Mouse (Mus musculus) hindbrain, postnatal 0 days (tissue): Measurements from ENCODE around the gene Ckap2l. TPM values are rescaled to one million over a fixed set of nuclear protein-coding genes. Genes with fewer than 3 reads are reported as not detected.

Source experiments
- ATAC-seq: fragments of 200-750 bp; cut with Nextera tagmentation; 2 replicates; pipeline ENCODE4 v1.8.0; 2017; ENCODE audit warnings: mild to moderate bottlenecking, moderate TSS enrichment, moderate library complexity
- DNase-seq: peaks from one replicate; pipeline ENCODE4 v3.0.0-alpha.2; 2015; ENCODE audit warnings: low spot score
- H3K27ac ChIP-seq: fragments of 300-500 bp; sonication (generic); 2 replicates; pipeline ENCODE4 v1.5.1; 2014; ENCODE audit warnings: mild to moderate bottlenecking
- H3K27me3 ChIP-seq: fragments of 300-500 bp; sonication (generic); 2 replicates; pipeline ENCODE4 v1.6.1; 2014; ENCODE audit warnings: low read length, mixed read lengths; ENCODE audit not compliant: insufficient read depth
- H3K36me3 ChIP-seq: fragments of 300-500 bp; sonication (generic); 2 replicates; pipeline ENCODE4 v1.6.1; 2014; ENCODE audit warnings: low read length, mixed read lengths; ENCODE audit not compliant: insufficient read depth
- H3K4me1 ChIP-seq: fragments of 300-500 bp; sonication (generic); 2 replicates; pipeline ENCODE4 v1.6.1; 2014; ENCODE audit warnings: antibody characterized with exemption, low read length, mixed read lengths; ENCODE audit not compliant: insufficient read depth
- H3K4me2 ChIP-seq: fragments of 300-500 bp; sonication (generic); 2 replicates; pipeline ENCODE4 v1.6.1; 2014; ENCODE audit warnings: low read depth, mild to moderate bottlenecking, low read length, moderate library complexity, mixed read lengths
- H3K4me3 ChIP-seq: fragments of 300-500 bp; sonication (generic); 2 replicates; pipeline ENCODE4 v1.5.1; 2014; ENCODE audit warnings: low read length
- H3K9ac ChIP-seq: fragments of 300-500 bp; sonication (generic); replicated peaks from 2 replicates; pipeline ENCODE4 v1.6.1; 2014; ENCODE audit warnings: mild to moderate bottlenecking, low read length, moderate library complexity, mixed read lengths
- H3K9me3 ChIP-seq: fragments of 300-500 bp; sonication (generic); 2 replicates; pipeline ENCODE4 v1.6.1; 2016; ENCODE audit warnings: low read length, mixed read lengths
- CTCF ChIP-seq: IDR thresholded peaks from 2 replicates; pipeline ENCODE4 v1.5.1; 2016; ENCODE audit warnings: antibody characterized with exemption, control low read depth, low read depth
- WGBS: fragments of 180-500 bp; shearing (Covaris S2); extraction: QIAGEN DNeasy Blood & Tissue Kit; methylation state at CpG from one replicate; pipeline ENCODE4 v1.1.7; 2014; 5-methylcytosine and 5-hydroxymethylcytosine counted together
- polyA plus RNA-seq: library from polyadenylated mRNA; unstranded; fragments of >200 nt; fragmentation: Nextera tagmentation; extraction: Ambion mirVana; gene quantifications from 2 replicates; pipeline ENCODE4 v1.2.1, GENCODE M21; 2015
- total RNA-seq: library from RNA; depleted of rRNA; stranded (reverse); fragments of >200 nt; gene quantifications from 2 replicates; pipeline ENCODE4 v1.2.3, GENCODE M21; 2014

The Ckap2l gene
- total and polyA plus RNA-seq, 2 experiments from 2014 or later, result 8.9 to 9.7 TPM

DNA sequence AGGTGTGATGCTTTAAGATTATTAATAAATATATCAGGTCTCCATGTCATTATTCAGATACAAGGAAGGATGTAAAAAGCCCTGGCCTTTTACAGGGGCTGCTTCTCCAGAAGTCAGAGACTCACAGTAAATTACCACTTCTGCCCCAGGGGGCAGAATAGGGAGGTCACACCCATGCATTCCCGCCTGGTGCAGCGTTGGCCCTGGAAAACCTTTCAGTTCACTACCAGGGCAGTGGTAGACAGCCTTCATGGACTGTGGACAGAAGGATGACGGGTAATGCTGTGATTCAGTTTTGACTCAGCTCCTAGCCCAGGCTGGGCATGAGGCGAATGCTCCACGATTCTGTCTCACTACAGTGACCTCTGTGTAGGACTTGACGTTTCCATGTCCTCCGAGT lies 50.6 kb downstream of the Ckap2l start:
- no peak overlapping the region for H3K4me2 ChIP-seq
- H3K36me3 ChIP-seq, result no peaks in the 10 kb centered on the region
- WGBS, result 81% methylated on average over 7 of the region's 7 CpGs
- DNase-seq (no peak), ATAC-seq (no peak)
- no peaks in the 10 kb centered on the region for H3K27me3 ChIP-seq
- no peak overlapping the region for H3K4me3 ChIP-seq
- no peaks in the 10 kb centered on the region for H3K4me1 ChIP-seq
- no peaks in the 10 kb centered on the region for H3K9me3 ChIP-seq
- no peak for TF ChIP-seq CTCF
- H3K27ac ChIP-seq, result no peak overlapping the region
- no peak overlapping the region for H3K9ac ChIP-seq

DNA sequence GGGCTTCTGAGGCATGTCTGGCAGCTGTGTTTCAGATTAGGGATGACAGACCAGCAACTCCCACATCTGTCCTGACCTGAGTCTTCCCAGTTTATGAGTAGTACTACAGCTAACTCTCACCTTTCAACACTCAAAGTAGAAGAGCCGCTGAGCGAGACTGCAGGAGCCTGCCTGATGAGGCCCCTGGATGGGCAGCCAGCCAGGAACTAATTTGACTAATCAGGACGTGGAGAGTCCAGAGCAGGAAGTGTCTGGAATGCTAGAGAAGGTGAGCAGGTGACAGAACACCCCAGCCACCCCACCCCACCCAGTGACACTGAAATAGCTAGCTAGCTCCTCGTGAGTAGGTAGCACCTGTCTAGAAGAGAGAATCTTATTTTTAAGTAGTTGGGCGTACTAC lies 51.4 kb downstream of the Ckap2l start:
- DNase-seq (no peak), ATAC-seq (no peak)
- H3K27ac ChIP-seq, result no peak overlapping the region
- H3K27me3 ChIP-seq, result no peaks in the 10 kb centered on the region
- H3K36me3 ChIP-seq, result no peaks in the 10 kb centered on the region
- no peaks in the 10 kb centered on the region for H3K9me3 ChIP-seq
- TF ChIP-seq CTCF, result no peak
- no peak overlapping the region for H3K9ac ChIP-seq
- H3K4me2 ChIP-seq, result no peak overlapping the region
- 56% methylated on average over 5 of the region's 5 CpGs for WGBS
- H3K4me1 ChIP-seq, result no peaks in the 10 kb centered on the region
- H3K4me3 ChIP-seq, result no peak overlapping the region

DNA sequence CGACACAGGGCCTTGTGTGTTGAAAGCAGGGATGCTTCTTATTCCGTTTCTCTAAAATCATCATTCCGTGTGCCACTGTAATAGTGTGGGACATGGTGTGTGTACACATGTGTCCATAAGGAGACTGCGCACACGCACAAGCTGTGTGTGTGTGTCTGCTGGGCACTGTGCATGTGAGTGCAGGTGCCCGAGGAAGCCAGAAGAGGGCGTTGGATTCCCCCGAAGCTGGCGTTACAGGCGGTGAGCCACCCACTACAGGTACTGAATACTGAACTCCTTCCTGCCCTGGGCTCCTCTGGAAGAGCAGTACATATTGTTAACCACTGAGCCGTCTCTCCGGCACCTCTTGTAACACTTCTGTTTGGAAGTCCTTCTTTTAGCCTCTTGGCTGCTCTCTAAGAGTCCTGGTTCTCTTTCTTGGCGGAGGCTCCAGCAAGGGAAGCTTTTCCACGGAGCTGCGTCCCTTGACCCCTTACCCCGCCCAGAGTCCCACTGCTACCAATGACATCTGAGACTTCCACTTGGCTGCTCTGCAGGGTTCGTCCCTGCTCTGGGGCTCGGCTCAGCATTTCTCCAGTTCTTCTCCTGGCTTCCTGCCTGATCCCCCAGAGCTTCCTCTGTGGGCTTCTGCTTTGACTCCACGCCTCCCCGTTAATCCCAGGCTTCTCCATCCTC lies 52.4 kb downstream of the Ckap2l start:
- Histone ChIP-seq H3K4me3 (no peak overlapping the region), H3K4me1 (no peaks in the 10 kb centered on the region), H3K27ac (no peak overlapping the region), H3K9ac (no peak overlapping the region), H3K9me3 (no peaks in the 10 kb centered on the region), H3K4me2 (no peak overlapping the region), H3K36me3 (no peaks in the 10 kb centered on the region), H3K27me3 (no peaks in the 10 kb centered on the region)
- TF ChIP-seq CTCF, result no peak
- DNase-seq, result peak; percentile 25
- WGBS, result 75% methylated on average over 20 of the region's 20 CpGs
- ATAC-seq, result peak; percentile 53; the same call in 1 of the 2 replicates

DNA sequence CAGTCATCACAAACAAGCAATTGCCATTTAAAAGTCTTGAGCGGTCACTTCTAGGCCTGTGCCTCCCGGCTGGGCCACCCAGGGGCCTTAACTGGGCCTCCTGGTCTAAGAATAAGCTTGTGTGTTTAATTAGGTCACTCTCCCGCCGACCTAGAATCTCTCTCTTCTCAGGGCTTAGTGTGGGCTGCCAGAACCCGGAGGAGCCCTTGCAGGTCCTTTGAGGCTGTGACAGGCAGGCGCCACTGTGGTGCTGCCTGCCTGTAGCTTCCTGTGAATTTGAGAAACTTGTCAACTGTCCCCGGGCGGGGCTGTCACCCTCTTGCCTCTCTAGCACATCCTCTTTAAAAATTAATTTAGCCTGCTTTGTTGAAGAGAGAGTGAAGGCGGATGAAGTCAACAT lies 53.2 kb downstream of the Ckap2l start:
- ATAC-seq (peak; percentile 46; the same call in 1 of the 2 replicates), DNase-seq (no peak)
- WGBS, result 38% methylated on average over 9 of the region's 9 CpGs
- H3K27ac ChIP-seq, result peak overlapping the region; percentile 32; the same call in 1 of the 2 replicates
- no peaks in the 10 kb centered on the region for H3K27me3 ChIP-seq
- H3K9me3 ChIP-seq, result no peaks in the 10 kb centered on the region
- H3K36me3 ChIP-seq, result no peaks in the 10 kb centered on the region
- TF ChIP-seq CTCF, result no peak
- no peak overlapping the region for H3K9ac ChIP-seq
- no peak overlapping the region for H3K4me2 ChIP-seq
- H3K4me3 ChIP-seq, result no peak overlapping the region
- no peaks in the 10 kb centered on the region for H3K4me1 ChIP-seq

DNA sequence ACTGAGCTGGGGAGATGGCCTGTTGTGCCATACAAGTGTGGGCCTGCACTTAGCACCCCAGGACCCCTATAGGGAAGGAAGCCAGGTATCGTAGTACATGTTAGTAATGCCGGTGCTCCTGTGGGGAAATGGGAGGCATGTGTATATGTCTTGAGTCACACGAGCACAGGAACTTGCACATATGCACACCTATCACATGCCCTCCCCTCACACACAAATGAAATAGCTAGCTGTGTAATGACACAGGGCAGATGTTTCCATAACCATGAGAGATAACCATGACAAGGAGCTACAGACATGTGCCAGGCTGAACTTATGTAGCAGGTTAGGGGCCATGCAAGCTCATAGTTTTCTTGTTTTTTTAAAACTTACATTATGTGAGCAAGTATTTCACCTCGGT lies 54.0 kb downstream of the Ckap2l start:
- H3K36me3 ChIP-seq, result no peaks in the 10 kb centered on the region
- no peak for ATAC-seq
- no peak for TF ChIP-seq CTCF

DNA sequence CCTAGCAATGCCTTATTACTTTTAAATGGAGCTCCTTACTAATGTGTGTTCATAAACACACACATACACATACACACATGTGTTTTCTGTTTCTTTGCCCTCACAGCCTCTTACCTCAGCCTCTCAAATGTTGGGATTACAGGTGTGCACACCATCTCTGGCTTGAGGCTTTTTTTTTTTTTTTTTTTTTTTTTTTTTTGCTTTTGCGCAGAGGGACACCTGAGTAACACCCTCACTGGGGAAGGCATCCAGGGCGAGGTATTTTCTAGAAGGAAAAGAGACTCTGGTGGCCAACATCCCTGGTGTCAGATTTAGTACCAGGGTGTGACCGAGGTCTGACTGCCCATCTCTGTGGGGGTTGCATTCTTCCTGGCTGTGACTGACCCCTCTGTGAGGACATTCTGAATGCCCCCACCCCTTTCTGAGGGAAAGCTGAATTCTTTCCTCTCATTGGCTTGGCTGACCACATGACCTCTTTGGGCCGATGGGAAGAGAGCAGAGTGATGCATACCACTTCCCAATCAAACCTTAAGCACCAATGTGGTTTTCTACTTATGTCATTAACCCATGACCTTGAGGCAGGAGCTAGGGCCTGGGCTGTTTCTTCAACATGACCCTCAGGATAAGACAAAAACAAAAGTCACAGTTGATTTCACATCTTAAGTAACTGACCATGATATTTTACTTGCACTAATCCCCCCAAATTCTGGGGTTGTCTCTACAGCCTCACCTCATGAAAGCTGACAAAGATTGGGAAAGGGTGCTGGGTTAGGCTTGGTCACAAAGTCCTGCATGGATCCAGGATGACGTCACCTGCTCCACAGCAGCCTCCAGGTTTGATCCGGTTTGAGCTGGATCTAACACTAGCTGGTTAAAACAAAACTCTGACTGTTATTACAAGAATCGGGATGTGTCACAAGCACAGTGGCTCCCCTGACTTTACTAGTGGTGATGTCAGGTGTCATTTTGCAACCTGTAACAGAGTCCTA lies 54.9 kb downstream of the Ckap2l start:
- ATAC-seq (no peak), DNase-seq (no peak)
- Histone ChIP-seq H3K36me3 (no peaks in the 10 kb centered on the region), H3K4me2 (no peak overlapping the region), H3K9ac (no peak overlapping the region), H3K27ac (no peak overlapping the region), H3K4me3 (no peak overlapping the region), H3K27me3 (no peaks in the 10 kb centered on the region), H3K4me1 (no peaks in the 10 kb centered on the region), H3K9me3 (no peaks in the 10 kb centered on the region)
- no peak for TF ChIP-seq CTCF
- WGBS, result 64% methylated on average over 7 of the region's 7 CpGs

More for the DNA sequence above, 54.0 kb downstream of the Ckap2l start:
- no peaks in the 10 kb centered on the region for H3K4me1 ChIP-seq
- no peak overlapping the region for H3K27ac ChIP-seq
- no peaks in the 10 kb centered on the region for H3K27me3 ChIP-seq
- no peak for DNase-seq
- H3K4me2 ChIP-seq, result no peak overlapping the region
- no peak overlapping the region for H3K9ac ChIP-seq
- H3K9me3 ChIP-seq, result no peaks in the 10 kb centered on the region
- 92% methylated on average over 4 of the region's 4 CpGs for WGBS
- no peak overlapping the region for H3K4me3 ChIP-seq
